Mouse (Mus musculus) mesoderm, embryonic 11.5 days (tissue): Measurements from ENCODE around the gene Mbd4.
"Not testable (repeated sequence)": the region's sequence is repeated elsewhere in the genome, so short reads cannot be mapped to it uniquely, and the experiment has no call there.

Experiments used
- DNase-seq: peaks from one replicate; pipeline ENCODE4 v3.0.0-alpha.2; 2012; ENCODE audit warnings: low read depth, low spot score

Mbd4 gene

GRCm38 (mm10) chr6:115853091-115853813 lies at the start of gene Mbd4, which contains the start of gene Ift122:
Gene Mbd4 (minus strand): TSS chr6:115853371.
Gene Ift122 (plus strand): TSS chr6:115853470.
- DNase-seq, result peak; percentile 100

DNA sequence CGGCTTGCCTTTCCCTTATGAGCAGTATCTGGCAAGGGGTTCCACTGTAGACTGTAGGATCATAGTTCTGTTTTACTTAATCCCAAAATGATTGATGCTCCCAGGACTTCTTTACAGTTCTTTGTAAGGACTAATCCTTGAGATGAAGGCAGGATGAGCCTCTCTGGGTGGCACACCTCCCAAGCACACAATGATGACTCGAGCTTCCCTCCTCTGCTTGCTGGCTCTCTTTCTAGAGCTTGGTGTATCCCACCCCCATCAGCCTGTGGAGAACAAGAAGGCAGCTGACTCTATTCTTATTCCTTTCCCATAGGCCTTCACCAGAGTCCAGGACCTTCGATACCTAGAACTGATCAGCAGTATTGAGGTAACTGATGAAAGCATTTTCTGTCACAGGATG lies 49.4 kb upstream of the Mbd4 start:
- no peak for DNase-seq

DNA sequence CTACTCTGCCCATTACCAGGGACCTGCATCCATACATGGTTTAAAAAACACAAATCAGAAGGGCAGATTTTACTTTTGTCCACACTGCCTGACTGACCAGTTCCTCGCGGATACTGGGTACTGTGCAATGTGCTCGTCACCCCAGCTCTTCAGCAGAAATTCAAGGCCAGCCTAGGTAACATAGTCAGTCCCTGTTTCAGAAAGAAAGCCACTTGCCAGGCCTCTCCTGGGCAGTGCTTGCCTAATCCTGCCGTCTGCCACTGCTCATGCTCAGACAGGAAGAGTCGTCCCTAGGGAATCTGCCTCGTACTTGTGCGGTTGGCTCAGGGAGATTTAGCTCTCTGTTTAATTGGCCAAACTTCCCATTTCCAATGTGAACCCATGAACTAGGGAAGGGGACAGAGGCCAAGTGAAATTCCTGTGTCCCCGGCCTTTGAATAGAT lies 48.3 kb upstream of the Mbd4 start:
- DNase-seq, result no peak

DNA sequence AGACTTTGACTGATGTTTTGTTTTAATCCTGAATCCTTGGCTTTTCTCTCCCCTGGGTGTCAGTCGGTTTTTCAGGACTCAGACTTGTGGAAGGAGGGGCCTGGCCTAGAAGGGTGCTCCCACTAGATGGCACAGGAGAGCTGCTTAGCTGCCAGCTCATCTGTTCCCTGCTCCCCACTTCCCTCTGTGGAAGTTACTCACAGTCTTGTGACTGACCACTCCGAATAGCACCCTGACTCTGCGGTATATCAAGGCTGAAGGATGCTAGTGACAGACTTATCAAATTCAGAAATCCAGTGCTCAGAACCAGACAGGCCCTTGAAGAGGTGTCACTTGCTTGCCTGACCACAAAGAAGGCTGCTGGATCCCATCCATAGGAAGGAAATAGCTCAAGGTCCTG lies 47.9 kb upstream of the Mbd4 start:
- peak; percentile 52 for DNase-seq

DNA sequence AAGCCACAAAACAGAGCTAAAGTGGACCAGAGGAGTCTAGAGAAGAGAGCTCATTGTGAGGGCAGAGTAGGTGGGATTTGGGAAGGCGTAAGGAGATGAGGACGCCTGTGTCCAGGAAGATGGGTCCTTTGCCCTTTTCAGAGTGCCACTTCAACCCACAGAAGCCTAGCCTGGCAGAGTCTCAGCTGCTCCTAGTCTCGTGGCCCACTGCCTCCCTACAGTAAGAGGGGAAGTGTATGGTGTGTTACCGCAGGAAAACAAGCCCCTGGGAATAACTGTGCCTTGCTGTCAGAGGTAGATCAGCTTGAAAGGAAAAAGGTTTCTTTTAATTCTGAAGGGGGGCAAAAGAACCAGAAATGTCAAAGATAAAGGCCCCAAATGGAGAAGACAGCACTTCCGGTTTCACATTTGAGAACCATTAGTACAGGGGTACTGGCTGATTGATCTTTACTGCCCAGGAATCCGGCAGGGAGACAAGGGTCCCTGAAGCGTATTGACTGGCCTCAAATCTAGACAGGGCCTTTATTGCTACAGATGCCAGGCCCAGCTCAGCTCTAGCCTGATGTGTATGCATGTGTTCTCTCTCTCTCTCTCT lies 44.9 kb upstream of the Mbd4 start:
- no peak for DNase-seq

GRCm38 (mm10) chr6:115897117-115897516 lies 43.9 kb upstream of the Mbd4 start:
- DNase-seq, result no peak

- DNase-seq, result no peak
These were observed 43.2 kb upstream of the Mbd4 start for GRCm38 (mm10) chr6:115896346-115896745.

- no peak for DNase-seq
These were observed 39.2 kb upstream of the Mbd4 start for GRCm38 (mm10) chr6:115892363-115892762.

- peak; percentile 37 for DNase-seq
These were observed 38.4 kb upstream of the Mbd4 start for GRCm38 (mm10) chr6:115891497-115892061.

DNA sequence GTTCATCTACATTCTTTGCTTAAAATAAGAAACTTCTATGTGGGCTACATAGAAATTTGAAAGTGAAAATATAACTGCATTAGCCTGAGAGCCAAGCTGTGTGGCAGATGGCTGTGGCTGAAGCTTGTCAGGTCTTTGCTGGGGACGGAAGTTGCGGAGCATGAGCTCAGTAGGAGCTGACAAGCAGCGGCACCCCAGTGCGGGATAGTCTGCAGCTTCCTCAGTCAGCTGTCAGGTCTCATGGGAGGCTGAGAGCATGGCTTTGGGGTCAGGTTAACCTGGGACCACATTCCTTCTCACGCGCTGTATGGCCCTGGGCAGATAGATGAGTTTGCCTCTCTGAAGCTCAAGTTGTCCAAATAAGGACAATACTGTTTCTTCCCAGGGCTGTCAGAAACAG lies 37.9 kb upstream of the Mbd4 start:
- DNase-seq, result no peak

DNA sequence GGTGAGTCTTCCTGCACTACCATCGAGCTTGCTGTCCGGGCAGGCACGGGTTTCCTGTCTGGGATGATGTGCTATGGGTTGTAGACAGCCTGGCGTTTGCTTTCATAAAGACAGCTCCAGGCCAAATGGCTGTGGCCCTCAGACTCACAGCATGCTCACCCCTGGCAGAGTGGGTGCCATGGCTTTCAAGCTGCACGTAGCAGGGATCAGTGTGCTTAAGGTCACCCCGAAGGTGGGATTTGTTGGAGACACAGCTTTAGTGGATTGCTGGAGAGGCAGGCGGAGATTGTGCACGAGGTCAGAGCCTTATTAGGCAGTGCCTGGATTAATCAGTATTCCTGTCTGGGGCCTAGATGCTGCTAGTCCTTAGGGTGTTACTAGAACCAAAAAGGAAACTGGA lies 37.4 kb upstream of the Mbd4 start:
- no peak for DNase-seq

- DNase-seq, result peak; percentile 42
These were observed 35.1 kb upstream of the Mbd4 start for GRCm38 (mm10) chr6:115888296-115888695.

DNA sequence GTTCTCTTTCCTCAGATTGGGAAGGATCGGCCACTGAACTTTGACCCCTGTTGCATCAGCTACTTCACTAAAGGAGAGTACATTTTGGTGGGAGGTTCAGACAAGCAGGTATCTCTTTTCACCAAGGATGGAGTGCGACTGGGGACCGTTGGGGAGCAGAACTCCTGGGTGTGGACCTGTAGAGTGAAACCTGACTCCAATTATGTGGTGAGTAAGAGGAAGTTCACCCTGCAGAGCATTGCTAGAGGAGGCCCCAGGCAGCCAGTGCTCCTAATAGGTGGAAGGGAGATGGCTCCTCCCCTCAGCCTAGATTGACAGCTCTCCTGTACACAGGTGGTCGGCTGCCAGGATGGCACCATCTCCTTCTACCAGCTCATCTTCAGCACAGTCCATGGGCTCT lies 33.7 kb upstream of the Mbd4 start:
- no peak for DNase-seq

DNA sequence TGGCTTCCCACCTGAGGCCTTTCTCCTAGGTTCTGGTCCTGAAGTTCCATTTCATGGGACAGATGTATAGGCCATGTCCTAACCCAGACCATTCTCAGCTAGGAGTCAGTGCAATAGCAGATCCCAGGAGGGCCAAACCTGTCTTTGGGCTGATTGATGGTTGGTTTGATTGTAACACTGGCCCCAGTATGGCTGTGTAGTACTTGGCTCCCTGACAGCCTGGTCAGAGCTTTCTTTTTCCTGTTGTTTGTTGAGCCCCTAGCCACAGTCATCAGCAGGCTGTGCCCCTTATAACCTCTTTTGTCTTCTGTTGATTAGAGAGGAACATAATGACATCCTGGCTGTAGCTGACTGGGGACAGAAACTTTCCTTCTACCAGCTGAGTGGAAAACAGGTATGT lies 30.8 kb upstream of the Mbd4 start:
- DNase-seq, result no peak

DNA sequence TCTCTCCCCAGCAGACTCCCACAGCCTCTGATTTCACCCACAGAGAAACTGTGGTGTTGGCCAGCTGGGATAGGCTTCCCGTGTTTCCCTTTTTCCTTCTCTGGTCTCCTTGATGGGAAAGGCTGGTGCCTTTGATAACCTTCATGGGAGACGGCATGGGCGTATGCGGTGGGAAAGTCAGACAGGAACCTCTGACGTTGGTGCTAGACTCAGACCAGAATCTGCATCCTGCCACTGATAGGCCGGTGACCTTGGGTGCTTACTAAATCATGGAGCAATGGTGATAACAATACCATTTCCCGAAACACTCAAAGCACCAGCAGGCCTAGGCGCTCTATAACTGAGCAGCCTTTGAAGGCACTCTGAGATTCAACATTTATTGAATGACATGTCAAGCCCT lies 27.6 kb upstream of the Mbd4 start:
- no peak for DNase-seq

DNA sequence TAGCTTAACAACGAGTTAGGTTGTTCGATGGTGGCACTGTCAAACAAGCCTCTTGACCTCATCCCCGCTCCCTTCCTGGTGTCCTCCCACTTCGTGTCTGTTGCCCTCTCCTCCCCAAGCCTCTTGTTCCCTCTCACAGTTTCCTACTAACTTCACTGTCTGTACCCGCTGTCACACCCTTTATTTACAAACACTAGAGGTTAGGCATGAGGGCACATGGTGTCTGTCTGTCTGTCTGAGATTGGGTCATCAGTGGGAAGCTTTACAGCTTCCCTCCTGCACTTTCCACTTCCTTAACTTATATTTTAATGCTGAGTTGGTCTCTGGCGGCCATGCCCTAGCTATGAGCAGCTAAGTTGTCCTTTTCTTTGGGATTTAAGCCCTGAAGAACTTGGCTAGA lies 26.6 kb upstream of the Mbd4 start:
- DNase-seq, result no peak

DNA sequence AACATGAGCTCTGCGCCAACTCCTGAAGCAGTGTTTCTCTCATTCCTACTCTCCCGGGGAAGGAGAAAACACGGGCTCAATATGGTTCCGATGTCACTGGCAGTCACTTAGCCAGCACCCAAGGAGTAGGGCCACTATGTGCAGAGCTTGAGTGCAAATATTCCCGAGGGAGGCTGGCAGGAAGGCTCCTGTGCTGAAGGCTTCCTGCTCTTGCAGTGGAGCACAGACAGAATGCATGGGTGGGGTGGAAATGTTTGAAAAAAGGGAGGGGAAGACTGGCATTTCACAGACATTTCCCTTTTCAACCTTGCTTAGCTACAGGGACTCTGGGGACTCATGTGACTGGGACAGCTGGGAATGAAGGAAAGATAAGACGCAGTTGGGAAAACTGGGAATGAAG lies 25.5 kb upstream of the Mbd4 start:
- no peak for DNase-seq

GRCm38 (mm10) chr6:115877239-115877638 lies 24.1 kb upstream of the Mbd4 start:
- DNase-seq, result no peak

- DNase-seq, result not testable (repeated sequence)
These were observed 18.1 kb upstream of the Mbd4 start for GRCm38 (mm10) chr6:115871318-115871717.

- not testable (repeated sequence) for DNase-seq
These were observed 14.0 kb upstream of the Mbd4 start for GRCm38 (mm10) chr6:115867157-115867556.

GRCm38 (mm10) chr6:115865246-115865645 lies 12.1 kb upstream of the Mbd4 start:
- no peak for DNase-seq

DNA sequence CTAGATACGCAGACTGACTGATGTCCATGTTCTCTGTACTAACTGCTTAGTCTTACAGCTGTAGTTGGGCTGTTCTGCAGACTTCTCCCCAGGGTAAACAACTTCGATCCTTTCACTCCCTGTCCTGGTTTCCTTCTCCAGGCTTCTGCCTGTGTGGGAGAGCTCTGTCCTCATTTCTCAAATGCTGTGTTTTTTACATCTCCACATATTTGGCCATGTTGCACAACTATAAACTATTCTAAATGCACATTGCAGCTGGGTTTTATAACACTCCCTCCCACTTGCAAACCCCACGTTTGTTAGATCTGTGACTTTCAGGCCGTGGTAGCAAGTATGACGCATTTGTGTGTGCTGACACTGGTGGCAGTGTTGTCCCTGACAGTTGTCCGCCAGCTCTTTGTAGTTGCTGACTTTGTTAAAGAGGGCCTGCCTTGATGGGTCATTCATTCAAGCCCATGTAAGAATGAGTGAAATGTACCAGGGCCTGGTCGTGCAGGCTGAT lies 10.2 kb upstream of the Mbd4 start:
- no peak for DNase-seq

DNA sequence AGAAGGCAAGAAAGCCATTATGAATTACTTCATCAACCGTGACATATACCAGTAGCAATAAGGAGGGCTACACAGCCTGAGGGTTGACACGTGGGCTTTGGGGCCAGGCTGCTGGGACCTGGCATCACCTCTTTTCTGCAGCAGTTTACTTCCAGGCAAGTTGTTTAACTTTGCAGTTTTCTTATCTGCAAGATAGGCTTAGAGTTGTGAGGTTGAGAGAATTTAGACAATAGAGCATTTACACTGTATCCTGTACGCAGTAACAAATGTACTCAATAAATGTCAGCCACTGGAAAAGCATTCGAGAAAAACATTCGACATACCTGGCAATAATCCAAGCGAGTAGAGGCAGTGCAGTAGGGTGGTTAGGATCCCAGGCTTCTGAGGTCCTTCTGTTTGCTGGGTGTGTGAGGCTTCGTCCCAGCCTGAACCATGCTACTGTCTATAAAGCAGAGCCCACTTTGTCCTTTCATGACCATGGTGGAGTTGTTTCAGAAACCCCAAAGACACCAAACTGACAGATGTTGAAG lies 6.9 kb upstream of the Mbd4 start:
- DNase-seq, result no peak
